Mouse (Mus musculus): ENCODE measurements around the gene Asb4. TPM values are rescaled to one million over a fixed set of nuclear protein-coding genes. Genes with fewer than 3 reads are reported as not detected.

The Asb4 gene
- polyA plus RNA-seq, 1 experiment from 2014 or later = 28.7 TPM

DNA sequence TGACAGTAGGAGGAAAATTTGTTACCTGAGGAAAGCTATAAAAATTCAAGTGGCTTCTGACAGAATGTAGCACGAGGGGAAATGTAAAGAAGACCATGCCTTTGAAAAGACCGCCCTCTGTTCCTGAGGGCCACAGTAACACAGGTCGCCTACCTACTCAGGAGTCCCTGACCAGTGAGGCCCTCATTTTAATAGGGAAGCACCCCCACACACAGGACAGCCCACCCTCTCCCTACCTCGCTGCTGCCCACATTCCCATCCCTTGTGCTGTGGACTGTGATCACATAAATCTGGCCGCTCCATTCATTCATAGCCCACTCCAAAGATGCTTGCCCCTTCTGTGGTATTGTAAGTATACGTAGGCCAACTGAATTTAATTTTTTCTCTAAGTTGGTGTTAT, 20.8 kb downstream of the Asb4 start:
- DNase-seq (ENCODE audit: low spot score) (no peak), ATAC-seq (ENCODE audit: low FRiP score) (no peak)
- H3K9me3 ChIP-seq (ENCODE audit: control insufficient read depth, low read length) = no peaks in the 10 kb centered on the region
- no peak overlapping the region for H3K4me2 ChIP-seq (replicated peaks; ENCODE audit: low read depth, low read length)
- peaks cover 6% of the 10 kb centered on the region for H3K4me1 ChIP-seq (replicated peaks; ENCODE audit: control insufficient read depth, insufficient read depth, low read length)
- no peak overlapping the region for H3K4me3 ChIP-seq (ENCODE audit: low read depth, low read length)
- H3K27ac ChIP-seq (ENCODE audit: low read depth, low read length) = 0 out of 2 replicates have a peak overlapping the region, but pooled peaks have one; percentile 19
- WGBS = 71% methylated on average over 6 of the region's 6 CpGs
- H3K9ac ChIP-seq (ENCODE audit: low read depth, low read length) = no peak overlapping the region
- no peaks in the 10 kb centered on the region for H3K36me3 ChIP-seq (ENCODE audit: control insufficient read depth, insufficient read depth, low read length)
- no peaks in the 10 kb centered on the region for H3K27me3 ChIP-seq (ENCODE audit: control insufficient read depth, insufficient read depth, low read length)

DNA sequence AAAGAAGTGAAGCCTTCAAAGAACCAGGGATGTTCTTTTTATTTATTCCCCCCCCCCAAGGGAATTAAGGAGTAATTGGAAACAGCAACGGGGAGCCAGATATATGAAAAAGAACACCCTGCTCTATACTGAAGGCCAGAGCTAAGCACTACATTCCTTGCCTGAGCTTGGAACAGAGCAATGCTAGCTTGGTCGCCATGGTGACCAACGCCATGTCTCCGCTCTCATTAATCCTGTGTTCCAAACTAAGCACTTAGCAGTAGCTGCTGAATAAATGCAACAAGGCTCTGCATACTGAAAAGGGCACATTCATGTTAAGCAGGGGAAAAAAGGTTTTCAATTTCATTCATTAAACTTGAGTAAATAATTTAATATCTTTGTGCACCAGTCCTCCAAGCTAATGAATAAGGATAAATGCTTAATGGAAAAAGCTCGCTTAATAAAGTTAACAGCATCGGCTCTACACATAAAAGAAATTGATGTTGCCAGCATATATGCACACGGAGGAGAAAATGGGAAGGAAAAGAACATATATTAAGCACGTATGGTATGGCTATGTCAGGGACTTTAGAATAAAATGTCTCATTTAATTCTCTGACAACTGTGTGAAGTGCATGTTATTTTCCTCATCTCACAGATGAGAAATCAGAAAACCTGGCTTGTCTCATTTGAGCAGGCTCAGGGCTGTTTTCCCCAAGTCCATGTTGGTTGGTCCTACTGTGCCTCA, 25.4 kb downstream of the Asb4 start:
- ATAC-seq (ENCODE audit: low FRiP score) (peak; percentile 93), DNase-seq (ENCODE audit: low spot score) (peak; percentile 74)
- no peak overlapping the region for H3K4me2 ChIP-seq (replicated peaks; ENCODE audit: low read depth, low read length)
- no peaks in the 10 kb centered on the region for H3K36me3 ChIP-seq (ENCODE audit: control insufficient read depth, insufficient read depth, low read length)
- H3K4me1 ChIP-seq (replicated peaks; ENCODE audit: control insufficient read depth, insufficient read depth, low read length) = peaks cover 6% of the 10 kb centered on the region
- H3K4me3 ChIP-seq (ENCODE audit: low read depth, low read length) = no peak overlapping the region
- H3K9me3 ChIP-seq (ENCODE audit: control insufficient read depth, low read length) = no peaks in the 10 kb centered on the region
- no peaks in the 10 kb centered on the region for H3K27me3 ChIP-seq (ENCODE audit: control insufficient read depth, insufficient read depth, low read length)
- no peak overlapping the region for H3K9ac ChIP-seq (ENCODE audit: low read depth, low read length)
- no peak overlapping the region for H3K27ac ChIP-seq (ENCODE audit: low read depth, low read length)
- WGBS = 39% methylated on average over 8 of the region's 8 CpGs

DNA sequence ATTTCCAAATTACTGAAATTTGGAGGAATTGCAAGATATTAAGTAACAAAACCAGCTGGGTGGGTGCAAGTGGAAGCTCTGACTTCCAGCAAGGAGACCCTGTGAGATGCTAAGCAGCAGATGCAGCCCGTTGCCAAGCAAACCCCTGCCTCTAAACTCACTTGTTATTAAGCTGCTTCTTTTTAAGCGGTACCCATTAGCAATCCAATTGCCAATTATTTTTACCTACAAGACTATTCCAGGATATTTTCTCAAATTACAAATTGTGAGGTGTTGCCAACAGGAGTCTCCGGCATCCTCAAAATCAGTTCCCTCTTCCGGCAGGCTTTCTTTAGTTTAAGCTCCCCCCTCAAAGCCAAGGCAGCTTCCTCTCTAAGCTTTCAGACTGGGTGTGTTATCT, 26.5 kb downstream of the Asb4 start:
- no peak overlapping the region for H3K4me2 ChIP-seq (replicated peaks; ENCODE audit: low read depth, low read length)
- no peaks in the 10 kb centered on the region for H3K27me3 ChIP-seq (ENCODE audit: control insufficient read depth, insufficient read depth, low read length)
- H3K27ac ChIP-seq (ENCODE audit: low read depth, low read length) = no peak overlapping the region
- H3K4me3 ChIP-seq (ENCODE audit: low read depth, low read length) = no peak overlapping the region
- H3K9me3 ChIP-seq (ENCODE audit: control insufficient read depth, low read length) = no peaks in the 10 kb centered on the region
- no peaks in the 10 kb centered on the region for H3K36me3 ChIP-seq (ENCODE audit: control insufficient read depth, insufficient read depth, low read length)
- H3K4me1 ChIP-seq (replicated peaks; ENCODE audit: control insufficient read depth, insufficient read depth, low read length) = peaks cover 4% of the 10 kb centered on the region; the same call in 1 of the 2 replicates
- 85% methylated on average over 4 of the region's 4 CpGs for WGBS
- no peak overlapping the region for H3K9ac ChIP-seq (ENCODE audit: low read depth, low read length)
- DNase-seq (ENCODE audit: low spot score) = no peak
- no peak for ATAC-seq (ENCODE audit: low FRiP score)

DNA sequence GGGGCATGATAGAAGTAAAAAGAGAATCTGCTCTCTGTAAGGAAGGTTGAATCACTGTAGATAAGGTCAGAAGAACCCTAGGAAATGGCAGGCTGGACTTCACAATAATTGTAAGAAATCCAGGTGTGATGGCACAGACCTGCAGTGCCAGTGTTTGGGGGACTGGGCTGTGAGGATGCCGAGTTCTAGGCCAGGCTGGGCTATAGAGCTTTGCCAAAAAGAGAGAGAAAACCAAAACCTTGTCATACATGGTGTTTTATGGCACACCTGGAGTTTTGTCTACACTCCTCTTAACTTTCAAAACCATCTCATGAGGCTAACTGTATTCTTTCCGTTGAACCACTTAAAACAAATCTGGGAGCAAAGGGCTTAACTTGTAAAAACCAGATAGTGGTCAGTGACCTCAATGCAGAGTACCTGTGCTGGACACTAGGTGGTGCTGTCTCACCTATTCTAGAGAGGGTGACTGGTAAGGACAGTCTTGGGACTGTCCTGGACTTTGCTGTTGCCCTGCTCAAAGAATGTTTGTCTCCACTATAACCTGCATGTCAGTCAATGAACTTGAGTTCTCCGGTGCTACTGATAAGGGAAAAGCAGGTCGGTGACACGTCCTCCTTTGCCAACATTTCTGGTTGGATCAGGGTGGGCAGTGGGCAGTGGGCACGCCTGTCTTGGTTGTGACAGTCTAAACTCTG, 27.7 kb downstream of the Asb4 start:
- no peak overlapping the region for H3K27ac ChIP-seq (ENCODE audit: low read depth, low read length)
- H3K27me3 ChIP-seq (ENCODE audit: control insufficient read depth, insufficient read depth, low read length) = no peaks in the 10 kb centered on the region
- peak; percentile 72 for ATAC-seq (ENCODE audit: low FRiP score)
- 57% methylated on average over 6 of the region's 6 CpGs for WGBS
- H3K4me2 ChIP-seq (replicated peaks; ENCODE audit: low read depth, low read length) = no peak overlapping the region
- peaks cover 4% of the 10 kb centered on the region; the same call in 1 of the 2 replicates for H3K4me1 ChIP-seq (replicated peaks; ENCODE audit: control insufficient read depth, insufficient read depth, low read length)
- DNase-seq (ENCODE audit: low spot score) = peak; percentile 80
- no peaks in the 10 kb centered on the region for H3K36me3 ChIP-seq (ENCODE audit: control insufficient read depth, insufficient read depth, low read length)
- no peaks in the 10 kb centered on the region for H3K9me3 ChIP-seq (ENCODE audit: control insufficient read depth, low read length)
- H3K9ac ChIP-seq (ENCODE audit: low read depth, low read length) = no peak overlapping the region
- H3K4me3 ChIP-seq (ENCODE audit: low read depth, low read length) = no peak overlapping the region

DNA sequence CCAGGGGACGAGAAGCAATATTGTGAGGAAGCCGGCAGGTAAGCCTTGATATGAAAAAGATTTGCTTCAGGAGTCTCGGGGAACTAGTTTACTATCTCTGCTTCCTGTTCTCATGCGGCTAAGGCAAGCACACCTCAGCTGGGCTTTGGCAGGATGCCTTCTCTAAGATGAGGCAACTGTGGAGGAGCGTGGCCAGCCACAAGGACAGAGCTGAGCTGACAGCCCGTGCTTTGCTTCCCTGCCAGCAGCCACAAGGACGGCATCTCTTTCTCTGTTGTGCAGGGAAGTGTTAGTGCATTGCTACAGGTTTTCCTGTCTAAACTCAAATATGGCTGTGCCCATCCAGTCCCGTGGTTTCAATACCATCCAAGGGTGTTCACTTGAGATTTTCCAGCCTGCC, 30.1 kb downstream of the Asb4 start:
- no peaks in the 10 kb centered on the region for H3K27me3 ChIP-seq (ENCODE audit: control insufficient read depth, insufficient read depth, low read length)
- ATAC-seq (ENCODE audit: low FRiP score) = no peak
- H3K9ac ChIP-seq (ENCODE audit: low read depth, low read length) = no peak overlapping the region
- 62% methylated on average over 8 of the region's 8 CpGs for WGBS
- H3K4me1 ChIP-seq (replicated peaks; ENCODE audit: control insufficient read depth, insufficient read depth, low read length) = no peaks in the 10 kb centered on the region
- DNase-seq (ENCODE audit: low spot score) = no peak
- no peak overlapping the region for H3K4me2 ChIP-seq (replicated peaks; ENCODE audit: low read depth, low read length)
- H3K4me3 ChIP-seq (ENCODE audit: low read depth, low read length) = no peak overlapping the region
- no peak overlapping the region for H3K27ac ChIP-seq (ENCODE audit: low read depth, low read length)
- no peaks in the 10 kb centered on the region for H3K36me3 ChIP-seq (ENCODE audit: control insufficient read depth, insufficient read depth, low read length)
- no peaks in the 10 kb centered on the region for H3K9me3 ChIP-seq (ENCODE audit: control insufficient read depth, low read length)

DNA sequence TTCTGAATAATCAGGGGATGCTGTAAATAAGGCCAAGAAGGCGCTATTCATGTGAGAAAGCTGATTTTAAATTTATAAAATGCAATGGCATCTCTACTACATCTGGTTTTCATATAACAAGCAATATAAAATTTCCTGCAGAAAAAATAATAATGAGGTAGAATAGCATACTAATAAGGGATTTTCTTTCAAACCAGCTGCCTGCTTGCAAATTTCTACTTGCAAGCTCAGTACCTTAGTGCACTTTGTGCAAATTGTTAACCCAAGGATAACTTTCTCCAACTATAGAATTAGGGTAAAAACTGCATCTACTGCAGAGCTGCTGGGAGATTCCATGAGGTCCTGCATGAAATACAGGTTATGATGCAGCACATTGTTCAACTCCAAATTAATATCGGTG, 38.3 kb downstream of the Asb4 start:
- Histone ChIP-seq H3K9me3 (ENCODE audit: control insufficient read depth, low read length) (no peaks in the 10 kb centered on the region), H3K27ac (ENCODE audit: low read depth, low read length) (no peak overlapping the region), H3K9ac (ENCODE audit: low read depth, low read length) (no peak overlapping the region), H3K4me1 (replicated peaks; ENCODE audit: control insufficient read depth, insufficient read depth, low read length) (no peaks in the 10 kb centered on the region), H3K4me3 (ENCODE audit: low read depth, low read length) (no peak overlapping the region), H3K36me3 (ENCODE audit: control insufficient read depth, insufficient read depth, low read length) (no peaks in the 10 kb centered on the region), H3K4me2 (replicated peaks; ENCODE audit: low read depth, low read length) (no peak overlapping the region), H3K27me3 (ENCODE audit: control insufficient read depth, insufficient read depth, low read length) (no peaks in the 10 kb centered on the region)
- ATAC-seq (ENCODE audit: low FRiP score) (no peak), DNase-seq (ENCODE audit: low spot score) (no peak)
- WGBS = 91% methylated on average over 2 of the region's 2 CpGs

DNA sequence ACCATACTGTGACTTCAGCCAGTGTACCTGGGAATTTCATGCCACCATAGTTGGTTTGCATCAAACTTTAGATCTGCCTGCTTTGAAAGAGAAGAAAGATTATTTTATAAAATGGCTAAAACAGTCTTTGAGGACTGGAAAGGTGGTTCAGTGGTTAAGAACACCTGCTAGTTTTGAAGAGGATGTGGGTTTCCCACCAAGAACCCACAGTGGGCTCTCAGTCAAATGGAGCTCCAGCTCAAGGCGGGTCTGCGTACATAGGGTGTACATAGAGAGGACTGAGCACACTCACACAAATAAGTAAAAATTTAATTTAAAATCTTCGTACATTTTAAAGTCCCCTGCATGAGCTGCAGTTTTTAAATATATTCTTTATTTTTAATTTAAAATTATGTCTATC, 39.2 kb downstream of the Asb4 start:
- H3K27me3 ChIP-seq (ENCODE audit: control insufficient read depth, insufficient read depth, low read length) = no peaks in the 10 kb centered on the region
- ATAC-seq (ENCODE audit: low FRiP score) (no peak), DNase-seq (ENCODE audit: low spot score) (no peak)
- H3K4me3 ChIP-seq (ENCODE audit: low read depth, low read length) = no peak overlapping the region
- H3K4me2 ChIP-seq (replicated peaks; ENCODE audit: low read depth, low read length) = no peak overlapping the region
- H3K9ac ChIP-seq (ENCODE audit: low read depth, low read length) = no peak overlapping the region
- H3K27ac ChIP-seq (ENCODE audit: low read depth, low read length) = no peak overlapping the region
- H3K4me1 ChIP-seq (replicated peaks; ENCODE audit: control insufficient read depth, insufficient read depth, low read length) = no peaks in the 10 kb centered on the region
- 94% methylated on average over 3 of the region's 3 CpGs for WGBS
- H3K36me3 ChIP-seq (ENCODE audit: control insufficient read depth, insufficient read depth, low read length) = no peaks in the 10 kb centered on the region
- H3K9me3 ChIP-seq (ENCODE audit: control insufficient read depth, low read length) = no peaks in the 10 kb centered on the region

DNA sequence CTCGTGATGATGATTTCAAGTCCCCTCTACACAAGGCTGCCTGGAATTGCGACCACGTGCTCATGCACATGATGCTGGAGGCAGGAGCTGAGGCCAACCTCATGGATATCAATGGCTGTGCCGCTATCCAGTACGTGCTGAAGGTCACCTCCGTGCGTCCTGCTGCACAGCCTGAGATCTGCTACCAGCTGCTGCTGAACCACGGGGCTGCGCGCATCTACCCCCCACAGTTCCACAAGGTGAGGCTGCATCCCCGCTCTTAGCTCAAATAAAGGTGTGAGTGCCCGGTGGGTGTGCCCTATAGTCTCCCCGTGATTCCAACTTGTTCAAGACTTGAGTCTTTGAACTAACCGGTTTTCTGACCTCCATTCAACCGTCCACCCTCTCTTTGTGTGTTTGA, 40.4 kb downstream of the Asb4 start:
- Histone ChIP-seq H3K4me3 (ENCODE audit: low read depth, low read length) (no peak overlapping the region), H3K27ac (ENCODE audit: low read depth, low read length) (no peak overlapping the region), H3K9ac (ENCODE audit: low read depth, low read length) (no peak overlapping the region), H3K4me2 (replicated peaks; ENCODE audit: low read depth, low read length) (no peak overlapping the region), H3K36me3 (ENCODE audit: control insufficient read depth, insufficient read depth, low read length) (no peaks in the 10 kb centered on the region), H3K27me3 (ENCODE audit: control insufficient read depth, insufficient read depth, low read length) (no peaks in the 10 kb centered on the region), H3K9me3 (ENCODE audit: control insufficient read depth, low read length) (no peaks in the 10 kb centered on the region), H3K4me1 (replicated peaks; ENCODE audit: control insufficient read depth, insufficient read depth, low read length) (no peaks in the 10 kb centered on the region)
- ATAC-seq (ENCODE audit: low FRiP score) (no peak), DNase-seq (ENCODE audit: low spot score) (no peak)
- WGBS = 83% methylated on average over 15 of the region's 15 CpGs

DNA sequence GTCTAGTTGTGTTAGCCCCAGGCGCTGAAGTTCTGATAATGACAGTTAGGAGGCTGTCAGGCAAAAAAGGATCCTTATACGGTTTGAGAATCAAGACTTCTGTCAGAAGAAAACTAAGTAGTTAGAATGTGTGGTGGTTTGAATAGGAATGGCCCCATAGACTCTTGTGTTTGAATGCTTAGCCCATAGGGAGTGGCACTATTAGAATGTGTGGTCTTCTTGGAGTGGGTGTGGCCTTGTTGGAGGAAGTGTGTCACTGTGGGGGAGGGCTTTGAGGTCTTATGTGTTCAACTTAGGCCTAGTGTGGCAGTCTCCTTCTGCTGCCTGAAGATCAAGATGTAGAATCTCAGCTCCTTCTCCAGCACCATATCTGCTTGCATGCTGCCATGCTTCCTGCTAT, 43.8 kb downstream of the Asb4 start:
- Histone ChIP-seq H3K27me3 (ENCODE audit: control insufficient read depth, insufficient read depth, low read length) (no peaks in the 10 kb centered on the region), H3K27ac (ENCODE audit: low read depth, low read length) (no peak overlapping the region), H3K36me3 (ENCODE audit: control insufficient read depth, insufficient read depth, low read length) (no peaks in the 10 kb centered on the region), H3K4me3 (ENCODE audit: low read depth, low read length) (no peak overlapping the region), H3K4me2 (replicated peaks; ENCODE audit: low read depth, low read length) (no peak overlapping the region), H3K9me3 (ENCODE audit: control insufficient read depth, low read length) (no peaks in the 10 kb centered on the region), H3K4me1 (replicated peaks; ENCODE audit: control insufficient read depth, insufficient read depth, low read length) (no peaks in the 10 kb centered on the region), H3K9ac (ENCODE audit: low read depth, low read length) (no peak overlapping the region)
- DNase-seq (ENCODE audit: low spot score) (no peak), ATAC-seq (ENCODE audit: low FRiP score) (no peak)
- 84% methylated on average over 2 of the region's 2 CpGs for WGBS
